Mouse (Mus musculus) left cerebral cortex, postnatal 14 days (tissue): Measurements from ENCODE around the gene Abi3bp. TPM values are rescaled to one million over a fixed set of nuclear protein-coding genes. Genes with fewer than 3 reads are reported as not detected.

Experiments
- DNase-seq, 2 experiments: peaks; one replicate each; pipeline ENCODE4 v3.0.0; 2021 to 2022; ENCODE audit warnings: low spot score in 2 of 2, mixed read lengths in 1 of 2
- intact Hi-C: fragments of 180-260 bp; cut with DNase I; formaldehyde crosslinking; loops from one replicate; pipeline ENCODE4 v1.15.1; 2025
- total RNA-seq, 2 experiments: library from RNA; stranded (reverse); gene quantifications; 2 replicates each; pipeline ENCODE4 v1.2.3; 2021

The Abi3bp gene
- total RNA-seq, 2 experiments from 2014 or later = 6.2 to 14.1 TPM

DNA sequence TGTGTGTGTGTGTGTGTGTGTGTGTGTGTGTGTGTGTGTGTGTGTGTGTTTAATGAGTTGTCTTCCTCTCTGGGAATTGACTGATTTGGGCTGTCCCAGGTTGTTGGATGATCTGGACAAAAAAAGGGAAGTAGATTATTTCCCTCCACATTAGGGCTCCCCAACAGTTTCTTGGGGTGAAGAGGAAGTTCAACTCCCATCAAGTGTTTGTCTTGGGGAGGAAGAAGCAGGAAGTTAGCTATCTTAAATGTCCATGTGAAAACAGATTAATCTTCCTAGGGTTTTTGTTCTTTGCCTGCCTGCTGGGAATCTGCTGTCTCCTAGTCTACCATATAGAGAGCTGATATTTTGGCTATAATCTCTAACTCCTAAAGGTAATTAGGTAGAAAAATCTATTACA, 181.2 kb downstream of the Abi3bp start:
- DNase-seq = no peak
- intact Hi-C loops = no loop called here

DNA sequence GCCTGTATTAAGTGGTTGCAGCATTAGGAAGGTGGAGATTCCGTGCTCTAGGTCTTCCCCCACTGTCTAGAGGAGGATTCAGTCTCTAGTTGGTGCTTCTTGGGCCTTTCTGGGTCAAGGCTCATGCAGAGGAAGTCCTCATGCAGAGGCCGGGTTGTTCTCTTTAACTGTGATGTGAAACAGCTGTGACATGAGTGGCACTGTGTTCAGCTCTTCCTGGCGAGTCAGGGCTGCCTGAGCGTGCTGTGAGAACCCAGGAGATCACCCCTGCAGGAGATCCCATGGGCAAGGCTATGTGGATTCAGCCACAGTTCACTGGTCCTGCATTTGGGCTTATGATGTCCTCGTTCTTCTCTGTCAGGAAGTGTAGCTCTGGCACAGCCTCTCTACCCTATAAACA, 191.8 kb downstream of the Abi3bp start:
- intact Hi-C loops = no loop called here
- no peak for DNase-seq

DNA sequence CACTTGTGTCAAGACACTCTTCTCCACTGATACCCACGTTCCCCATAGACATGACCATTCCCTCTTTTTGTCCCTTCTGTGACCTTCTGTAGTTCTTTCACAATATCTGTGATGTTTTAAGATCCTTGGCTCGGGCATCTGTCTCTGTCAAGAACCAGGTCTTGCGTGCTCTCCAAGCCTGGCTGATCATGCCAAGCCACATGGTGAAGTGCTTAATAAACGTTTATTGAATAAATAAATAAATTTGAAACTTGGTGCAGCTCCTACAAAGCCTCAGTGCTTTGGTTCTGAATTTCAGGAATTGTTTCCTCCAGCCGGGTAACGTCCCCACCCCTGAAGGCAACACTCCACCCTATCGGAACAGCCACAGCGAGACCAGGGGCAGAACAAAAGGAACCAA, 193.3 kb downstream of the Abi3bp start:
- no peak for DNase-seq
- intact Hi-C loops = loop anchor here (2.0 to 10.0 kb wide), 2 partner anchors 146 to 360 kb away; no protein-coding TSS in a partner anchor

DNA sequence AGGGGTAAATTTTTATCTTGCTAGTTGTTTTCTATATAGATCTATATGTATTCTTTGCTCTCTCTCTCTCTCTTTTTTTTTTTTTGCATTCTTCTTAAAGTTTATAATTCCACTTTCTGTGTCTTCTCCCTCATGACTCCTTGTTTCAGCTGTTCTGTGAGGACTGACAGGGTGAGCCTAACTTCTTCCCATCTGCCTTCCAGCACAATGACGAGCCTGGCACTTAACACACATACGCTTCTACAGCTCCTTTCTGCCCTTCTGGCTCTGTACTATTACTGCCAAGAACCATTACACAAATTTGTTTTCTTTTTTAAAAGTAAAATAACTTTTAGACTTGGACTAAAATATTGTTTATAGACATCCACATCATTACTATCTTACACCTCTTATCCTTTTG, 195.7 kb downstream of the Abi3bp start:
- intact Hi-C loops = loop anchor here (10.0 kb wide), 1 partner anchor 149 kb away; no protein-coding TSS in a partner anchor
- DNase-seq = no peak

DNA sequence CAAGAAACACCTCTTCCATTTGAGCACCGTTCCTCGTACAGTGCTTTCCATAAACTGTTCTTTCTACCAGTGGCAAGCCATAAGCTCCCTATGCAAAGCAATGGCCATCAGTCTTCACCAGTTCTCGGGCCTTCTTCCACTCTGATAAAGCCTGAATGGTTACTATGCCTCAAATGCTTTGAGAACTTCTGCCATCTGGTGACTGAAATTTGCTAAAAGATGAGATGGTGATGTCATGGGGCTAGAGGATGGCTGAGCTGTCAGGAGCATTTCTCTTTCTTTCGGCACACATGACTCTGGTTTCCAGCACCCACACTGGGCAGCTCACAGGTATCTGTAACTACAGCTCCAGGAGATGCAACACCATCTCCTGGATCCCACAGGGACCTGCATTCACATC, 199.5 kb downstream of the Abi3bp start:
- DNase-seq = peak; percentile 34 to 67
- intact Hi-C loops = loop anchor here (10.0 kb wide), 1 partner anchor 152 kb away; no protein-coding TSS in a partner anchor

DNA sequence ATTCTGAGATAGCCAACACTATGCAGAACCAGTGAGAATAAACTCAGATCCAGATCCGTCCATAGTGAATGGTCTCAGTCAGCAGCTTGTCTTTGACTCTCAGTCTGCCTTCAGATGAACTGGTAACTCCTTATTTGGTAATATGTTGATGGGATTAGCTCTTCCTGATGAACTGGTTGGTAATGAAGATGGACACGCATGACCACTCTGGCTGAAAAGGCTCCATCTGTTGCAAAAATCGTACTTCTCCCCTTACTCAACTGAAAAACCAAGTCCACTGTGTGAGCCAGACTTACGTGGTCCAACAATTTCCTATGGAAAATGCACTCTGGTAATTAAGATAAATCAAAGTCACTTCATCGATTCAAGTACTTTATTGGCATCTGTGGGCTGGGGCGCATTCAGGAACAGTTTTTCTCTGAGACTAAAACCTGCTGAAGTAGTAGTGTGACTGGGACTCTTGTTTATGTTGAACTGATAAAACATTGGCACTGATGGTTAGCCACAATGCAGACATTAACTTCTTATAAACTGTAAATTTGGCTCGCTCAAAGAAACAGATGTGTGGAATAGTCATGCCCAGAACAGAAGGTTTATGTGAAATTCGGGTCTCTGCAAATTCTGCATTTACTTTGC, 203.4 kb downstream of the Abi3bp start:
- no peak for DNase-seq
- intact Hi-C loops = no loop called here

DNA sequence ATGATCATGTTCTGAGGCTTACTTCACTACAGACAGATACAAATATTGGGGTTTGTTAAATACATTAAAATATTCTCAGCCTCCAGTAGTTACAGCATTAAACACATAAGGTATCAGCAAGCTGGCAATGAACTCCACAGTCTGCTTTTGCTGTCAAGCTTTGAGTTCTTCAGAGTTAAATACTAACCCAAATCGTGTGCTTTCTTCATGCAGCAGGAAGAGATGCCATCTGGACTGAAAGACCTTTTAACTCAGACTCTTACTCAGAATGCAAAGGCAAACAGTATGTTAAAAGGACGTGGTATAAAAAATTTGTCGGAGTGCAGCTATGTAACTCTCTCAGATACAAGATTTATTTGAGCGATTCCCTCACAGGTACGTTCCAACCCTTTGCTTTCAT, 209.1 kb downstream of the Abi3bp start:
- intact Hi-C loops = no loop called here
- no peak for DNase-seq

DNA sequence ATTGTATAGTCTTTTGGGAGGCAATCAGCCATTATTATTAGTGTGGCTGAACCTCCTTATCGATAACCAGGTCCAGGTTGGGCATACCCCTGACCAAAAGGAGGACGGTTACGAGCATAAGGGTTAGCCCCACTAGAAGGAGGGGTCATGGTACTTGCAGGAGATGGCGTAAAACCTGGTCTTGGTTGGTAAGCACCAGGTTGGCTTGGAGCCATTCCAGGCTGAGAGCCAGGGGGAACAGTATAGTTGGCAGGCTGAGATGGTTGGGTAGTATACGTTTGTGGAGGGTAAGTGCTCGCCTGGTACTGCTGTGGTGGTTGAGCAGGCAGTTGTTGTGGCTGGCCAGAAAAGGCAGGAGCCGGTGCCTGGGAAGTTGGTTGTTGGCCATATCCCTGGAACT, 213.0 kb downstream of the Abi3bp start:
- intact Hi-C loops = no loop called here
- no peak for DNase-seq

DNA sequence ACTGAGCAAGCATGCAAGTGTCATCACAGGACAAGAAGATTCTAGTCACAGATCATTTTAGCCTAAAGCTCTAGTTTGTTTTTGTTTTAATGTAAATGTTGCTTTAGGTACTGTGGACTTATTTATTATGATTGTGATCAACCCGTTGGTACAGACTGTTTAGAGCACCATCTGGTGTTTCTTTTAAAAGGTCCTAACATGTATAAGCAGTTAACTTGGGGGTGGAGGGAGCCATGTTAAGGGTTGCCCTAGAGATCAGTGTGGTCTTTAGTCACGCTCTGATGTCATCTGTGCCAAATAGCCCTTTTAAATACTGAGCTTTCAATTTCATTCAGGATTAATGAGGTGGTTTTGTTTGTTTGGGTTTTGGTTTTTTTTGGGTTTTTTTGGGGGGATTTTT, 218.8 kb downstream of the Abi3bp start:
- intact Hi-C loops = loop anchor here (5.0 kb wide), 1 partner anchor 529 kb away; no protein-coding TSS in a partner anchor
- no peak for DNase-seq

DNA sequence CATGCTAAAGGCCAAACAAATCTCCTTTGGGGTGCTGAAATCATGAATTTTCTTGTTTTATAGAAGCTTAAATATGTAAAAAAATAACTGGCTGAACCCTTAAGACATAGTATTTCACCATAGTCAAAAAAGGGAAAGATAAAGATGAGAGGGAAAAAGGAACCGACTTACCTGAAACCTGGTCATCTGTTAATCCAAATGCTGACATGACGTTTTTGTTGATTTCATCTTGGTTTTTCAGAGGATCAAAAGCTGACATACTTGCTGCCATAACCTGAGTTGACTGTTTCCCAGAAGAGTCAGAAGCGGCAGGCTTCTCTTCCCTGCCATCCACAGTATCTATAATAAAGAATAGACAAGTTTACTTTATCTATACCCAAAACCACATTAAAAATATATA, 223.2 kb downstream of the Abi3bp start:
- DNase-seq = no peak
- intact Hi-C loops = no loop called here

DNA sequence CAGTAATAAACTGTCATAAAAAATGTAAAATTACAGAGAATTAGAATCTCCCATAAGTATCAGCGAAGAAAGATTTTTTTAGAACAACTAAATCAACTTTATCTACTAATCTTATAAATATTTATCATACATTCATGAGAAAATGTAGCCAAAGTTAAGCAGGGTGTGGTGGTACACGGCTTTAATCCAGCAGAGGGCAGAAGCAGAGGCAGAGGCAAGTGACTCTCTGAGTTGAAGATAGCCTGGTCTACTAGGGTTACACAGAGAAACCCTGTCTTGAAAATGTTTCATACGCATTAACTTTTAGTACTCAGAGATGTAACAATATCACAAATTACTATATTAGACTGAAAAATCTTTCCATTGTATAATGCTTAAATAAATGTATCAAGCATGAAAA, 228.1 kb downstream of the Abi3bp start:
- intact Hi-C loops = no loop called here
- DNase-seq = no peak

DNA sequence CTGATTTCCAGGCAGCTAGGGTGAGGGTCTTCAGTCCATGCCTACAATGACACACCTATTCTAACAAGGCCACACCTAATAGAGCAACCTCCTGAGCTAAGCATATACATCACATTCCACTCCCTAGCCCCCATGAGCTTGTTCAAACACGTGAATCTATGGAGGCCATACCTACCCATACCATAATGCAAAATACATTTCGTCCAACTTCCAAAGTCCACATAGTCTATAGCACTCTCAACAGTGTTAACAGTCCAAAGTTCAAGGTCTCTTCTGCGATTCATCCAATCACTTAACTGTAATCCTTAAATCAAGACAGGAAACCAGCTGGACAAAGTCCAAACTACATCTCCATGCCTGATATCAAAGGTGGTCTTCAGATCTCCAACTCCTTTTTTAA, 232.4 kb downstream of the Abi3bp start:
- intact Hi-C loops = no loop called here
- DNase-seq = no peak

DNA sequence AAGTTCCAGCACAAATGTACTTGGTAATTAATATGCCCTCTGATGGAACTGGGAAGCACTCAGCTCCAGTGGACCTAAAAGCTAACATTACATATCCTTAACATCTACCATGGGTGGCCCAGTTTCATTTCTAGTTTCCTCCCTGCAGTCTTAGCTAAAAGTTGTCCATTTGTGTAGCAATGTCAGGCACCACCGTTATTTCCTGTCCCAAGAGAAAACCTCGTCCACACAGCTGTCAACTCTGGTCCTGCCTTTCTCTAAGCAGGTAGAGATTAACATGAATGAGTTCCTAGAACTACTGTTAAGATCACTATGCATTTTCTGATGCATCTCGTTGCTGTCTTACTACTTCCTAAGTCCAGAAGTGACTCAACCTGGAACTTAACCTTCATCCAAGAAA, 237.9 kb downstream of the Abi3bp start:
- intact Hi-C loops = no loop called here
- no peak for DNase-seq

DNA sequence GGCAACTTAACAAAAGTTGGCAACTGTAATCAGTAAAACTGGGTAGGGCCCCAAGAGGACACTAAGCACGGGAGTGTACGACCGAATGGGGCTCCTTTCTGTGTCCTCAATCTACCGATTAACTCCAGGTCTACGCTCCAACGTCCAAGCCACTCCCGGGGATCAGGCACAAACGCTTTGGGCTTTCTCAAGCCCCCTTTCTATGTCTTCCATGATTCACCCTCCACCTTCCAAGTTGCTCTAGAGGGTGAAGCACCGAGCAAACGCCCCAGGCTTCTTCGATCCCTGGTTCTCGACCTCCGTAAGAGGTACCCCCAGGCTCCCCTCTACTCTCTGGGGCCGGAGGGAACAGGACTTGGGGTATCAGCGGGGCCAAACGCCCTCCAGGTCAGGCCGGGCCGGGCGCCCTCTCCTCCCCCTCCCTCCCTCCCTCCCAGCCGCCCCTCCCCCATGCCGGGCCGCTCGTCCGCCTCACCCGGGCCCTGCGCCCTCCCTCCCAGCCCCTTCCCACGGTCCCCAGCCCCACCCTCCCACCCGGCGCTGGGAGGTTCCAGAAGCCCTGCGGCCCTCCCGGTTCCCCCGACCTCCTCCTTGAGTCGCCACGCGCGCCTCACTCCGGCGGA, 239.0 kb downstream of the Abi3bp start:
- DNase-seq = peak in 1 of 2 experiments; percentile 6
- intact Hi-C loops = no loop called here

DNA sequence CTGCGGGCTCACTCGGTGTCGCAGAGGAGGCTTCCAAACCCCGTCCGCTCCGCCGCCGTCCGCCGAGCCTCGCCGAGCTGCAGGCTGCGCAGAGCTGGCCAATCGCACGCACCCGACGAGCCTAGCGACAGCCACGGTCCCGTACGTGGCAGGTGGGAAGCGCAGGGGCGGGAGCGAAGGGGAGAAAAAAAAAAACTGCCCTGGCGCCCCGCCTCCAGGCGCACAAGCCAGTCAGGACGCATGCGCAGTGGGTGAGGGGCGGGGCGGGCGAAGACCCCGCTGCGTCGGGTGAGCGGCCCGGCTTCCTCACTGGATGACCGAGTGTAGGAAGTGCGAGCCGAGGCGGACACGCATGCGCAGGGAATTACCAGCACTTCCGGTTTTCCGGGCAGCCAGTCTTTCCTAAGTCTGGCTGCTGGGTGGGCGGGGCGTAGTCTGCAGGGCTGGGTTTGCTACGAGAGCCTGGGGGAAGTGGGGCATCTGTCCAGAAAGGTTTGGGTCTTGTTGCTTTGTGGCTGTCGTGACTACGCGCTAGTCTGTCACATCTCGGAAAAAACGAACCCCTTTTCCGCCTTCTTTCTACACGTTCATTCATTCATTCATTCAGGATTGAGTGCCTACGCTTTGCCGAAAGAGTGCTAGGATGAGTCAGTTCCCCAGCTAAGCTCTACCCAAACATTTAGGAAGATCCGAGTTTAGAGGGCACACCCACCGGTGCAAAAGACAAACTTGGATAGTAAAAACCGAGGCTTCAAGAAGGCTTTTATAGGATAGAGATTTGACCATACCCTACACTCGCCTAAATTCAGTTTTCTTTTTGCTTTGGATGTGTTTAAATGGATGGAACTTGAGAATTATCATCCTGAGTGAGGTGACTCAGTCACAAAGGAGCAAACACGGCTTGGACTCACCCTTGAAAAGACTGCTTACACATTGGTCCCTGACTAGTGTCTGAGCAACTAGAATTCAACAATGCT, 239.8 kb downstream of the Abi3bp start, which contains the start of gene Tfg:
Gene Tfg (minus strand): TSS at position 227 of the 977 bp plus-strand sequence.
- intact Hi-C loops = no loop called here
- peak; percentile 99 to 100 for DNase-seq

DNA sequence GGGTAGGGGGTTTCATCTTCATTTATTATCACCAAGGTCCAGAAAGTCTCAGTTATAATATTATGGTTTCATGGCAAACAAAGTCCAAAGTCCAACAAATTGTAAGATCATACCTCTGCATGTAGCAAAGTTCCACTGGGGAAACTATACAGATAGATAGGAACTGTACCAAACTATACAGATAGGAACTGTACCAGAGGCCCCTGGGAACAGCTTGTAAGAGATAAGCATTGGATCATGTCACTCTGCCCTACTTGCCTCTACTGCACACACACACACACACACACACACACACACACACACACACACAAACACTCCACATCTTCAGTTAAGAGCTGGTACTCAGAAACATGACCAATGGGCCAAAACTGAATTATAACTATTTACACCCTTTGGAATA, 241.4 kb downstream of the Abi3bp start:
- no peak for DNase-seq
- intact Hi-C loops = no loop called here

DNA sequence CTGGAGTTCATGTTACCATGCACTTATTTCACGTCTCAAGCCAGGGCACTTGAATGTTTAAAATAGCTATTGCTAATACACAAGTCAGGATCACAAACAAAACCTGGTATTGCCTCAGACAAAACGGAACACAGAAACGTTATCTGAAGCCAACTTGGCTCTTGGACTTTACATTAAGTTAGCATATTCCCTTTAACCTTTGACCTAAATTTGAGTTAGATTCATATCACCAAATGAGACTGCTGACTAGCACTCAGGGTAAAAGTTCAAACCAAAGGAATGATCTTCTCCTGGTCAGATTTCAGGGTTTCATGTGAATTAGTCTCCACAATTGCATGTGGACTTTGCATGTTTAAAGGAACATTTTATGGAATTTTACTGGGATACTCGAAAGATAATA, 244.7 kb downstream of the Abi3bp start:
- intact Hi-C loops = no loop called here
- DNase-seq = no peak

DNA sequence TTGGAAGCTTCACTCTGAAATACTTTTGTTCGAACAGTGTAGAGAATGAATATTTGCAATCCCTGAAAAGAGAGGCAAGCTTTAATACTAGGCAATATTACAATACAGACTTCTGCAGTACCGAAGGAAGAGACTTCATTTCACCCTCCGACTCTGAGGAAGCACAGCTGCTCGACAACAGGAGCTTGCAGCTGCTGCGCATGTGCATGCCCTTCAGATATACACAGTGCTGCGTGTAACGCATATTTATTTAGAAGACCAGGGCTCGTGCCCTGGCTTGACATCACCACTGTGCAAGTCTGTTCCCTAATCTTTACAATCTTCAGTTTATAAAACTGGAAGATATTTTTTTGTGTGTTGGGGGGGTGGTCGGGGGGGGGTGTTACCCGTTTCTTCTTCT, 247.2 kb downstream of the Abi3bp start:
- intact Hi-C loops = no loop called here

DNA sequence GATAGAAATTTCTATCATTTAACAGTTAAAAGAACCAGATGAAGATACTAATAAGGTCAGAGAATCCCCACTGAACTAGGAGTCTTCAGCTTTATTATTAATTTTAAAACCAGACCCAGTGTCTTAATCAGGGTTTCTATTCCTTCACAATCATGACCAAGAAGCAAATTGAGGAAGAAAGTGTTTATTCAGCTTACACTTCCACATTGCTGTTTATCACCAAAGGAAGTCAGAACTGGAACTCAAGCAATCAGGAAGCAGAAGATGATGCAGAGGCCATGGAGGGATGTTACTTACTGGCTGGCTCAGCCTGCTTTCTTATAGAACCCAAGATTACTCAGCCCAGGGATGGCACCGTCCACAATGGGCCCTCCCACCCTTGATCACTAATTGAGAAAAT, 251.4 kb downstream of the Abi3bp start:
- intact Hi-C loops = no loop called here
- DNase-seq = no peak

More for the DNA sequence above, 247.2 kb downstream of the Abi3bp start:
- DNase-seq = no peak
